Mouse (Mus musculus) bone marrow macrophage, adult 2 months (primary cell): ENCODE results near the gene Itga2b. TPM values are rescaled to one million over a fixed set of nuclear protein-coding genes. Genes with fewer than 3 reads are reported as not detected.

Experiments
- H3K27ac ChIP-seq: 2 replicates; pipeline ENCODE4 v1.5.1; 2012; ENCODE audit warnings: low read depth, low read length; ENCODE audit not compliant: insufficient read depth
- H3K4me1 ChIP-seq: 2 replicates; pipeline ENCODE4 v1.6.1; 2012; ENCODE audit warnings: low read length; ENCODE audit not compliant: control insufficient read depth, insufficient read depth
- H3K4me3 ChIP-seq: 2 replicates; pipeline ENCODE4 v1.5.1; 2012; ENCODE audit warnings: mild to moderate bottlenecking, low read length, moderate library complexity; ENCODE audit not compliant: insufficient read depth
- CTCF ChIP-seq: IDR thresholded peaks from 2 replicates; pipeline ENCODE4 v1.5.1; 2012; ENCODE audit warnings: low read depth, mild to moderate bottlenecking, low read length, moderate library complexity
- POLR2A ChIP-seq: IDR thresholded peaks from 2 replicates; pipeline ENCODE4 v1.6.1; 2012; ENCODE audit warnings: mild to moderate bottlenecking, low read depth, low read length, borderline replicate concordance
- polyA plus RNA-seq: library from polyadenylated mRNA; stranded (reverse); fragments of >200 nt; gene quantifications from 2 replicates; pipeline ENCODE4 v1.2.4, GENCODE M21; 2012; ENCODE audit not compliant: missing spikeins, insufficient read depth, insufficient read length

Itga2b gene
- polyA plus RNA-seq, 1 experiment = 2.5 TPM

DNA sequence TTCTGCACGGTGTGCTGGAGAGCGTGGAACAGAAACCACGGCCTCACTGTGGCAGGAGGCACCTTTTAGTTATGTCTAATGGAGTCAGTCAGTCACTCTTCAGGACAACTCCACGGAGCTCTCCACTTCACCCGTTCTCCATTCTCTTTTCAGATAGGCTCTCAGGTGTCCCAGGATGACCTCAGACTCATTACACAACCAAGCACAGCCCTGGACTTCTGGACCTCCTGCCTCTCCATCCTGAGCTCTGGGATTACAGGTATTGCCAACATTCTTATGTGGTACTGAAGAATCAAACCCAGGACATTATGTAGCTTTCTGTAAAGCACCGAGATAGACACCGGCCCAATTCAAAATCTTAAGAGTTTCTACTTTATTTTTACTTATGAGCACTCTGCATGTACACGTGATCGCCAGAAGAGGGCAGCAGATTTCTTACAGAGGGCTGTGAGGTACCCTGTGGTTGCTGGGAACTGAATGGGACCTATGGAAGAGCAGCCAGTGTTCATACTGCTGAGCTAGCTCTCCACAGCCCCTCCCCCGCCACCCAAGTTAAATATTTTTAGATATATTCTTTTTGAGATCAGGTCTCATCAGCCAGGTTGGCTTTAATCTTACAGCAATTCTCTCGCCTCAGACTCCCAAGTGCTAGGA is 16.9 kb upstream of the Itga2b start:
- no peak overlapping the region for H3K27ac ChIP-seq
- no peak overlapping the region for H3K4me3 ChIP-seq
- TF ChIP-seq CTCF = peak; percentile 49
- no peak for TF ChIP-seq POLR2A
- no peaks in the 10 kb centered on the region for H3K4me1 ChIP-seq

DNA sequence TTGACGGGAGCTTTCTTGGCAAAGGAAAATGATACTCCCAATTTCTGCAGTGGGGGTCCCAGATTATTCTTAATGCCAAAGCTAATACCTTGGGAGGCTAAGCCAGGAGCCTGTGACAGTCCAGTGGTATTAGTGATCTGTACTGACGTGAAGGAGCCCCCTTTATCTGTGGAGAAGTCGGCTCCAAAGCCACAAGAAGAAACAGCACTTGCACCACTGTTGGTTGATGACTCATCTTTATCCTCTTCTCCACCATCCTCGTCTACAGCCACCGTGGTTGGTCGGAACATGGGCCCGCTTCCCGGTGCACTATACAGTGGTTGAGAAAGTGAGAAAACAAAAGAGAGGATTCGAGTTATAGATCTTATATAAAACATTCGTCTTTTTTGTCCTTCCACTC is 11.9 kb upstream of the Itga2b start:
- no peak for TF ChIP-seq CTCF
- no peak for TF ChIP-seq POLR2A
- Histone ChIP-seq H3K4me1 (no peaks in the 10 kb centered on the region), H3K4me3 (no peak overlapping the region), H3K27ac (no peak overlapping the region)

- no peak overlapping the region for H3K27ac ChIP-seq
- H3K4me1 ChIP-seq = no peaks in the 10 kb centered on the region
- TF ChIP-seq CTCF (no peak), POLR2A (no peak)
- no peak overlapping the region for H3K4me3 ChIP-seq
Observed at GRCm38 (mm10) chr11:102480897-102481296, 11.0 kb upstream of the Itga2b start.

GRCm38 (mm10) chr11:102480111-102480510 is 10.2 kb upstream of the Itga2b start:
- H3K4me1 ChIP-seq = no peaks in the 10 kb centered on the region
- no peak overlapping the region for H3K4me3 ChIP-seq
- no peak for TF ChIP-seq CTCF
- TF ChIP-seq POLR2A = no peak
- H3K27ac ChIP-seq = no peak overlapping the region

DNA sequence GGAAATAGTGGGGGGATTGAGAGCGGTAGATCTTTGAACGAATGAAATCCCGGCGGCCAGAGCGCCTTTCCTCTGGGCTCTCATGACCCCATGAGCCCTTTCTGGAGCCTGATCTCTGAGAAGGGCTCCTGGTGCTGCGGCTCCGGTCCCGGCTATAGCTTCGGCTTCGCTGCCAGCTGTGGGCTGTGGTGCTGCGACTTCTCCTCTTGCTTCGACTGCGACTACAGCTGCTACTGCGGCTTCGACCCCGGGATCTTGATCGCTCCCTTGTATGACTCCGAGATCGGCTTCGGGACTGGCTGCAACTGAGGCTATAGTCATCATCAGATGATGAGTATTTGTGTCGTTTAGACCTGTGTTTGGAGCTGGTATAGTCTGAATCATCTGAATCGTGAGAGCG is 9.7 kb upstream of the Itga2b start:
- TF ChIP-seq CTCF (no peak), POLR2A (no peak)
- no peak overlapping the region for H3K4me3 ChIP-seq

GRCm38 (mm10) chr11:102478671-102479070 is 8.7 kb upstream of the Itga2b start:
- Histone ChIP-seq H3K4me1 (no peaks in the 10 kb centered on the region), H3K4me3 (no peak overlapping the region), H3K27ac (no peak overlapping the region)
- TF ChIP-seq CTCF = no peak
- TF ChIP-seq POLR2A = no peak

More for the DNA sequence above, 9.7 kb upstream of the Itga2b start:
- Histone ChIP-seq H3K4me1 (no peaks in the 10 kb centered on the region), H3K27ac (no peak overlapping the region)

DNA sequence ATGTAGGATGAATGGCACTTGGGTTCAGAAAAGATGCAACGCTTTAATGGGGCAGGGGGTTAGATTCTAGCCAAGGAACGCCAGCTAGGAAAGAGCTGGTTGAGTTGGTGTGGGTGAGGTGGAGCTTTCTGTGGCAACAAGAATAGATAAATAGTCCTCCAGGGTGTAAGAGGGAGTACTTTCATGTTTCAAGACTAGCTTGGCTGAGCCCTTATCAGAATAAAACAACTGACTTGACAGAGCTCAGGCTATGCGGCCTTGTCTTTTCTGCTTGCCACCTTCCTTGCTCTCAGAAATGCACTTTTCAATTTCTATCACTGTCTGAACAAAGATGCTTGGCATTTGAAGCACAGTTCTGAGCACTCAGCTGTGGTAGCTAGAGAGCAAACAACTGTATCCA is 5.1 kb upstream of the Itga2b start:
- Histone ChIP-seq H3K4me1 (0 out of 2 replicates have a peak, but pooled peaks cover under 1% of the 10 kb centered on the region), H3K27ac (no peak overlapping the region), H3K4me3 (no peak overlapping the region)
- TF ChIP-seq CTCF (no peak), POLR2A (no peak)

- no peak for TF ChIP-seq CTCF
- no peak for TF ChIP-seq POLR2A
- Histone ChIP-seq H3K4me1 (peaks cover 5% of the 10 kb centered on the region), H3K4me3 (peak overlapping the region; percentile 50), H3K27ac (no peak overlapping the region)
Observed at GRCm38 (mm10) chr11:102467041-102467631, 2.8 kb downstream of the Itga2b start.

- no peak overlapping the region for H3K27ac ChIP-seq
- H3K4me3 ChIP-seq = no peak overlapping the region
- TF ChIP-seq CTCF = no peak
- no peak for TF ChIP-seq POLR2A
- peaks cover 5% of the 10 kb centered on the region for H3K4me1 ChIP-seq
Observed at GRCm38 (mm10) chr11:102465713-102466436, 4.0 kb downstream of the Itga2b start.

- H3K4me1 ChIP-seq = peaks cover 4% of the 10 kb centered on the region
- no peak overlapping the region for H3K27ac ChIP-seq
- TF ChIP-seq POLR2A = no peak
- no peak overlapping the region for H3K4me3 ChIP-seq
Observed at GRCm38 (mm10) chr11:102464901-102465300, 5.0 kb downstream of the Itga2b start.
